Mouse (Mus musculus): ENCODE results near the gene Gm10488.
"Not testable (repeated sequence)": the region's sequence is repeated elsewhere in the genome, so short reads cannot be mapped to it uniquely, and the experiment has no call there.

Gene Gm10488

DNA sequence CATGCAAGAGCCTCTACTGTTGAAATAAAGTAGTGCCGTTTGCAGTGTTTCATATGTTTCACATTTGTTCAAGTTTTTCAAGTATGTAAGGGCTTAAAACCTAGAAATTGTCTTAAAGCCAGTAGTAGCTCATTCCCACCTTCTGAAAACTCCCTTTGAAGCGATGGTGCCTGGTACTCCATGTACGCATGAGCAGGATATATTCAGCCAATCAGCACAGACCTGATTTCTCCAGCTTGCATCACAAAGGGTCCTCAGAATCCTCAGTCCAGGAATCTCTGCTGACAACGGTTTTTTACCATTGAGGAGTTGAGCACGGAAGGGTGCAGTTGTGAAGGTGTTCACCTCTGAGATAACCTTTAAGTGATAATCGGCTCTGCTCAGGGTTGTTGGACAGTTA is at the start of gene Gm10488:
Gene Gm10488 (plus strand): TSS at position 301 of the 400 bp plus-strand sequence.
- DNase-seq (ENCODE audit: low read depth, low spot score): not testable (repeated sequence)

Data from ES-CJ7 (cell line).